Mouse (Mus musculus) cortical plate, adult 2 months (tissue): ENCODE results near the gene Supt3.

Source experiments
- CTCF ChIP-seq: fragments of 200-500 bp; IDR thresholded peaks from 2 replicates; pipeline ENCODE4 v1.5.1; 2011; ENCODE audit warnings: mild to moderate bottlenecking, control low read depth, low read length; ENCODE audit not compliant: insufficient read depth; ENCODE audit errors: extremely low read depth
- POLR2A ChIP-seq: fragments of 200-500 bp; IDR thresholded peaks from 2 replicates; pipeline ENCODE4 v1.6.1; 2011; ENCODE audit warnings: mild to moderate bottlenecking, low read length, control low read depth; ENCODE audit not compliant: insufficient read depth; ENCODE audit errors: extremely low read depth

- TF ChIP-seq CTCF (no peak), POLR2A (no peak)
These were observed 256.7 kb downstream of the Supt3 start for GRCm38 (mm10) chr17:45033617-45034016.
